Mouse (Mus musculus): Measurements from ENCODE around the gene Rab1b.

Gene Rab1b

GRCm38 (mm10) chr19:5051031-5051430 lies 55.8 kb downstream of the Rab1b start:
- no peak for DNase-seq (ENCODE audit: low spot score)

DNA sequence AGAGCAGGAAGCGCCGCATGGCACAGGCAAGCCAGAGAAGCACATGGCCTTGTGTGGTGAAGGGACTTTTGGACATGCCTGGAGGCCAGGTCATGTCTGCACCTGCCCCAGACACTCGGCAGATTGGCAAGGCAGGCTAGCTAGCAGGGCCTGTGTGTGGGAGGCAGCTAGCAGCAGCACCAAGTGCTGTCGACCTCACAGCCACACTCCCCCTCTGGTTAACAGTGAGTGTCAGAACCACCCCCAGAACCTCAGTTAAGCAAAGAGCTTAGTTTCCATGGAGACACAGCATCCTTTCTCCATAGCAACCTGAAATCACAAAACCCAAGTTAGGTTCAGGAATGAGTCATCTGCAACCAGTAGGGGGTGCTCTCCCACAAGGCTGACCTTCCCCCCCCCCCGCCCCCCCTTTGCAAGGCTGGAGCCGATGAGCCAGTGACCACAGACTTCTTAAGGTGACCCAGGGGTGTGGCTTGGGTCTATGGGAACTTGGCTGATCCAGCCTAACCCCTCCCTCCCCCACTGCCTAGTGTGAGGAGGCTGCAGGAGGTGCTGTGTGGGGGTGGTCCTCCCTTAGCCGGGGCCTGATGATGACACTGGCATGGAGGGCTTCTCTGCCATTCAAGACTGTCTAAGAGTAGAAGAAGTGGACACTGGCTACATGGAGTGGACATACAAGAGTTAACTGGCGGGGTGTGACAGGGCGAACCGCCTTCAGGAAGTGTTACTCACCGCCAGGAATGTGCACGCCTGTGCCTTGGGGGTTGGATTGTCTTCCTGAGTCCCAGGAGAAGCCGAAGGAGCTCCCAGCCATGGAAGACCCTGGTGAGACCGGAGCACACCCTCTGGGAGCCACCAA lies 56.6 kb downstream of the Rab1b start, which contains the start of gene Rin1:
TSS of gene Rin1 (plus strand) at position 435 of the 859 bp plus-strand sequence.
- no peak for DNase-seq (ENCODE audit: low spot score)

GRCm38 (mm10) chr19:5049325-5049724 lies 57.5 kb downstream of the Rab1b start:
- DNase-seq (ENCODE audit: low spot score): no peak

Data from ovary, postnatal 14 days (tissue).